ENCODE assay signal across 22 mouse cellular contexts in genomic region chr4:59527470-59527869, GRCm38 (mm10).
"Had no signal": no experiment of that assay in that cellular context is flagged by ENCODE, and none has a peak within 500 bp of the region (broad histone marks: within the 10 kb centered on the region; RNA-seq: fewer than 3 reads in every experiment).

No protein-coding gene starts in this region.

- H3K4me1 ChIP-seq: forebrain, embryonic 15.5 days; heart, embryonic 15.5 days; hindbrain, embryonic 13.5 days; hindbrain, embryonic 15.5 days; limb, embryonic 13.5 days; limb, embryonic 15.5 days had no signal

- H3K9me3 ChIP-seq: forebrain, embryonic 15.5 days; heart, embryonic 13.5 days; heart, embryonic 15.5 days; hindbrain, embryonic 13.5 days; hindbrain, embryonic 15.5 days; limb, embryonic 13.5 days; limb, embryonic 15.5 days had no signal

- H3K4me3 ChIP-seq: forebrain, embryonic 15.5 days; heart, adult 2 months; heart, embryonic 13.5 days; heart, embryonic 15.5 days; hindbrain, embryonic 13.5 days; hindbrain, embryonic 15.5 days; limb, embryonic 13.5 days; limb, embryonic 15.5 days had no signal

- H3K27ac ChIP-seq: forebrain, embryonic 15.5 days; heart, adult 2 months; heart, embryonic 13.5 days; heart, embryonic 15.5 days; hindbrain, embryonic 13.5 days; hindbrain, embryonic 15.5 days; hindbrain, postnatal 0 days; kidney, postnatal 0 days; limb, embryonic 13.5 days; limb, embryonic 15.5 days; liver, embryonic 14.5 days had no signal

- H3K9ac ChIP-seq: forebrain, embryonic 15.5 days; forebrain, postnatal 0 days; heart, embryonic 13.5 days; heart, embryonic 15.5 days; hindbrain, embryonic 13.5 days; hindbrain, embryonic 15.5 days; limb, embryonic 13.5 days; limb, embryonic 15.5 days; liver, embryonic 14.5 days had no signal

- H3K36me3 ChIP-seq: forebrain, embryonic 15.5 days; hindbrain, embryonic 15.5 days had no signal

- H3K27me3 ChIP-seq: forebrain, embryonic 15.5 days; heart, embryonic 13.5 days; heart, embryonic 15.5 days; hindbrain, embryonic 13.5 days; hindbrain, embryonic 15.5 days; limb, embryonic 13.5 days; limb, embryonic 15.5 days had no signal

- DNase-seq: forebrain, postnatal 0 days; gastrocnemius, postnatal 14 days; gastrocnemius, postnatal 36 days; heart, adult 11 months; heart, adult 2 months; heart, postnatal 14 days; heart, postnatal 36 days; kidney, adult 11 months; layer of hippocampus, adult 9-11 months; layer of hippocampus, postnatal 36 days; left cerebral cortex, postnatal 4 days had no signal

- ATAC-seq: forebrain, embryonic 15.5 days; forebrain, postnatal 0 days; hindbrain, postnatal 0 days had no signal

- H3K4me2 ChIP-seq: forebrain, embryonic 15.5 days; heart, embryonic 11.5 days; heart, embryonic 13.5 days; heart, embryonic 15.5 days; hindbrain, embryonic 13.5 days; hindbrain, embryonic 15.5 days; limb, embryonic 13.5 days; limb, embryonic 15.5 days had no signal
